Mouse (Mus musculus) adrenal gland, adult (tissue): ENCODE results near the gene Acadm.
A peak's percentile ranks its signal among the peaks of the same experiment; 100 is the strongest.

ENCODE experiments used
- DNase-seq, 2 experiments: peaks; one replicate each; pipeline ENCODE4 v3.0.0; 2022 to 2023; ENCODE audit warnings: low spot score in 1 of 2; ENCODE audit not compliant: inconsistent age in 2 of 2

Acadm gene

DNA sequence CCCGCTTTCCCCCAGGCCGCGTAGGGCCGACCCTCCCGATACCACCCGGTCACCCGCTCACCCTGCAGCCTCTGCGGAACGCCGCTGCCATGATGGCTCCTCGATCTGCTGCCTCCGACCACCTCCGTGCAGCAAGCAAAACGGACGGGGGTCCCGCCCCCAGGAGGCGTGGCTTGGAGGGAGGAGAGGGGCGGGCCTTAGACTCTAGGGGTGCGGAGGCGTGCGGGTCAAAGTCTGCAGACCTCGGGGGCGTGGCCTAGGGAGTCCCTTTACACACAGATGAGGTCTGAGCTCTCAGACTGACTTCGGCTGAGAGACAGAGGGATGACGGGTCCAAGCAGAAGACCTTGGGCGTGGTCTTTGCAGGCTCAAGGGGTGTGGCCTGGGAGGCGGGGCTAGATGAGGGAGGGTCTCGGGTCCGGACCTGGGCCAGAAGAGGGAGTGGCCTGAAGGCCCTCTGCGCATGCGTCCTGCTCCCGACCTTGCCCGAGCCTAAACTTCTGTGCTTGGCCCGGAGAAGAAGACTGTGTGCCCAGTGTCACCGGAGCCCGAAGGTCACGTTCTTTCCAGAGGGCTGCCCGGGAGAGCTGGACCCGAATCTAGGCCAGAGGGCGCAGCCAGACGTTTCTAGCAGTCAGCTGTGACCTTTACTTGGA, at the start of gene Acadm:
TSS of gene Acadm (minus strand) at position 298 of the 656 bp plus-strand sequence.
- peak; percentile 100 for DNase-seq

DNA sequence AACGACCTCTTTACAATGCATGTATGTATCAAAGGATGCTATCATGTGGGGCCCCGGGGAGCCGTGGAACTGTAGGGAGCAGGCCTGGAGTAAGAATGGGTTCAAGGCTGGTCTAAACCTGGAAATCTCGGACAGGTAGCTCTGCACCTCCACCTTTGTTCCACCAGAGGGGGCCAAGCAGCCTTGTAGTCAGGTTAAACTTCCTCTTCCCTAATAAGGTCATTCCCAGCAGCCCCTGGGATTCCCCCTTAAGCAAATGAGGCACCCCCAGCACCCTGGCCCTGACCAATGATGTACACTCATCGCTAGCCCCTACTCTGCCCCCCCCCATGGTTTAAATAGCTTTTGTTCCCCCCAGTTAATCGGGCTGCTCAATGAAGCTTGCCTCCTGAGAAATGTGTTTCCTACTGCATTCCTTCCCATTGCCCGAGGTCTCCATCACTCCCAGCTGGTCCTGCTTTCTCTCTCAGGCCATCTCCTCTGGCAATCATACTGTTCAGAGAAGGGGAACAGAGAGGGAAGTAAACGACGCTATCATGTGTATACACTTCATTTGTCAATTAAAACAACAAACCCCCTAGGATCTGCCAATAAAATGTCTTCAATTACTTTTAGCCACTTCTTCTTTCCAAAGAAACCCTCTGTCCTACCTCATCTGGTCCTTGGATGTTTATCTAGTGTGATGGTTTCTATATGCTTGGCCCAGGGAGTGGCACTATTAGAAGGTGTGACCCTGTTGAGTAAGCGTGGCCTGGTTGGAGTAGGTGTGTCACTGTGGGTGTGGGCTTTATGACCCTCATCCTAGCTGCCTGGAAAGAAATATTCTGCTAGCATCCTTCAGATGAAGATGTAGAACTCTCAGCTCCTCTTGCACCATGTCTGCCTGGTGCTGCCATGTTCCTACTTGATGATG, 40.3 kb upstream of the Acadm start:
- DNase-seq: peak in 1 of 2 experiments; percentile 26

DNA sequence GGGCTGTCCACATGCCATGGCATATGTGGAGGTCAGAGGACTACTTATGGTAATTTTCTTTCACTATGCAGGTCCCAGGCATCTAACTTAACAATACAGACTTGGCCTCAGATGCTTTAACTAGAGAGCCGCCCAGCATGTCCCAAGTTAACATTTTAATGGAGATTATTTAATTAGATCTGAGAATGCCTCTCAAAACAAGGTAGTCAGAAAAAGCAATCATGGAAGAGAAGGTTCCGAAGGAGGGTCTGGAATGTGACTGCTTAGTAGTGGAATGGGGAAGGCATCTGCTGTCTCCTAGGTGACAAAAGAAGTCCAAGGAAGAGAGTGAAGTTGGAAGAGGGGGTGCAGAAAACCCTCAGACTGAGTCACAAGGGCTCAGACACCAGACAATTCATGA, 36.2 kb upstream of the Acadm start:
- no peak for DNase-seq

DNA sequence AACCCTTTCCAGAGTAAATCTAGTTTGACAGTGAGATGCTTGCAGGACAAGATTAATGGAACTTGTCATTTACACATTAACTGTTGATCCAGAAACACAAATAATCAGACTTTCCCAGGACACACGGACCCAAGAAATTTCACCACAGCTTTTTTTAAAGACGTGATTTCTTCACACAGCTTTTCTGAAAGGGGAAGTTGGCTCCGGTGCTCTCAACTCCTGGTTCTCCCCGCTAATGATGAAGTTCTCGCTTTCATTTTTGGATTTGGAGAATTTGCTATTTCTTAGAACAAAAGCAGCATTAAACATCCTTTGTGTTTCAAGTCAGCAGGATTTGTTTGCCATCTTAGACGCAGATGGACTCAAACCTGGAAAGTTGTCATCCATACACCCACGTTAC, 31.4 kb upstream of the Acadm start:
- DNase-seq: no peak

DNA sequence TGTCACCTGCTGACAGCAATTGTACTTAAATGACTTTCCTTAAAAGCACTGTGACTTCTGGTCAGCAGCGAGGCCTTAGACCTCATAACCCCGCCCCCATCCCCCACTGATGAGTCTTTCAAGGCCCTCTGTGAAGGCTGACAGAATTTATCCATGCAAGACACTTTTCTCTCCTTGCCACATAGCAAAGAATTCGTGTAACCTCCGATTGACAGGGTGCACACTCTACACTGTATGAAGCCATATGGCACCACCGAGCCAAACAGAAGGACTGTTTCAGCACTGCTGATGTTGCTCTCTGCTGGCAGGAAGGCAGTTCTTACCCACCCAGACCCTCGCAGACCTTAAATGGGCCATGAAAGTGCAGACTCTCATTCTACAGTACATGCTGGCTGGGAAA, 30.6 kb upstream of the Acadm start:
- DNase-seq: peak in 1 of 2 experiments; percentile 58

DNA sequence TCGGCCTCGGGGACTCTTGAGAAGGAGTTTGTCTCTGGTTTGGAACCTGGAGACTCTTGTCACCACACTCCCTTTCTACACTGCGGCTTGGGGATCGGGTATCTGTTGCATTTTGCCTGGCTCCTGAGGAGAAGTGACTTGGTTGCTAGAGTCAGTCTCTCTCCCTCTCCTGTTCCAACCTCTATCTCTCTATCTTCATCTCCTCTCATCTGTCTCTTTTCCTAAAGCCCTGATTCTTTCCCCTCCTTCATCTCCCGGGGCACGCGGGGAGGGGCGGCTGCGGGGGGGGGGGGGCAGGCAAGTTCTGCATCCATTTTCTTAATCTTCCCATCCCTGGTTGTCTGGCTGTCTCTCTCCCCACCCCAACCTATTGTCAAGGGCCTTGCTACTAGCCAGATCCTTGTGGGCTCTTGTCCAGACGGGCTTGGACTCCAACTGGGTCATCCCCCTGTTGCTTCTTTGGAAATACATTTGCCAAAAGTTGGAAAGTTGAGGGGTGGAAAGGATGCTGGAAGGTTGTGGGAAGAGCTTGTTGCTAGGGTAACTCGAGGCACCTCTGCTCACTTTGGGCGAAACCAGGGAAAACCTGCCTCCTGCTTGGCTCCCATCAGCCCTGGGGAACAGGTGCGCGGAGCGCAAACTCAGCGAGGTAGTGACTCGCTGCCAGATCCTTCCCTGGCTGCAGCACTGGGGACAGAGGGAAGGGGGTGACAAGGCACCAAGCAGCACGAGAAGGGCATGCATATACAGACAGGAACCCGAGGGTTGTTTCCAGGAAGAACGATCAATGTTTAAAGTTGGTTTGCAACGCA, 29.7 kb upstream of the Acadm start:
- no peak for DNase-seq

DNA sequence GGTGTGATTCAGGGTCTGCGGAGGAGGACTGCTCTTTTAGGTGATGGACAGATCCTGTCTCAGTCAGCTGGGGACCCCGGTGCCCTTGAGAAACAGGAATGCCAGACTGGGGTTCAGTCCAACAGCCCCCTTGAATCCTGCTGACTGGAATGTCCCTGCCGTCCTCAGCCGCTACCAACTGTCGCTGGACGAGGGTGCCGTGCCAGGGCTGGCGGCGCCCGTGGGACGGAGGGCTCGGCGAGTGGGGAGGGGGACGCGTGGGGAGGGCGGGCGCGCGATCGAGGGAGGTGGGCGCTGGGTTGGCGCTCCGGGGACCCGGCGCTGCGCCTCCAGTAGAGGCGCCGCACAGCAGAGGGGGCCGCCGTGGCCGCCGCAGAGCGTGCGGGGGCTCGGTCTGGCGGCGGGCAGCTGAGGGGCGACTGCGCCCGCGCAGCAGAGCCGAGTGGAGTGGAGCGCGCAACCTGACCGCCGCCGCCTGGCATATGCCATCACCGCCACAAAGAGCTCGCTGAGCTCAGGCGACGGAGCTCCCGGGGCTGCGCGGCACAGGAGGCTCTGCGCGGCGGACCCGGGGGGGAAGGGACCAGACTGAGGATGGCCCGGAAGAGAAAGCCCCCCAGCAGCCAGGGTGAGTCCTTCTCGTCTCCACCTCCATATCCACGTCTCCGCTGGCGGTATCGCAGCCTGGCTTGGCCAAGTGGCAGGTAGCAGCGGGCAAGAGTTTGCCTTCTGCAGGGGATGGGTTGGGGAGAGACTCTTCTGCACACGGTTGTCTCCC, 28.9 kb upstream of the Acadm start, which contains the start of gene Slc44a5:
TSS of gene Slc44a5 (plus strand) at position 266 of the 778 bp plus-strand sequence.
- no peak for DNase-seq

DNA sequence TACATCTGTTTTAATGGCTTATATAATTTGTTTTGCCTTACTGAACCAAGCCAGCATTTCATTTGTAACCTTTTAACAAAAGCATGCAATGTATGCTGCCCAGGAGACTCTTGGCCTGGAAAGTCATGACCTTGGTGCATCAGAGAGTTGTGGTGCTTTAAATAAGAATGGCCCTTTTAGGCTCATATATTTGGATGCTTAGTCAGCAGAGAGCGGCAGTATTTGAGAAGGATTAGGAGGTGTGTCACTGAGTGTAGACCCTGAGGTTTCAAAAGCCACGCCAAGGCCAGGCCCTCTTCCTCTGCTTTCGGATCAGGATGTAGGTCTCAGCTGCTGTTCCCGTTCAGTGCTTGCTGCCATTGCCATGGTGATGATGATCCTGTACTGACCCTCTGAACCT, 25.0 kb upstream of the Acadm start:
- no peak for DNase-seq

DNA sequence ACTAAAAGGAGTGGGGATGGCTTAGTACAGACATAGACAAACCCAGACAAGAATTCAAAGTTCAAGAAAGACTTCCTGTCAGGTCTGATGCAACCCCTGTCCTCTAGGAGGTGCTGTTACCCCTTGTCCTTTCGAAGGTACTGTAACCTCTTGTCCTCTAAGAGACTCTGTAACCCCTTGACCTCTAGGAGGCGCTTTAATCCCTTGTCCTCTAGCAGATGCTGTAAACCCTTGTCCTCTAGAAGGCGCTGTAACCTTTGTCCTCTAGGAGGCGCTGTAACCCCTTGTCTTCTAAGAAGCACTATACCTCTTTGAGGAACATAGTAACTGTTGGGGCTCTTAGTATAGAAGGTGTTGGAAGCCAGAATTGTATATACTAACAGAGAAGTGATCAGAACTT, 24.1 kb upstream of the Acadm start:
- DNase-seq: peak in 1 of 2 experiments; percentile 70

DNA sequence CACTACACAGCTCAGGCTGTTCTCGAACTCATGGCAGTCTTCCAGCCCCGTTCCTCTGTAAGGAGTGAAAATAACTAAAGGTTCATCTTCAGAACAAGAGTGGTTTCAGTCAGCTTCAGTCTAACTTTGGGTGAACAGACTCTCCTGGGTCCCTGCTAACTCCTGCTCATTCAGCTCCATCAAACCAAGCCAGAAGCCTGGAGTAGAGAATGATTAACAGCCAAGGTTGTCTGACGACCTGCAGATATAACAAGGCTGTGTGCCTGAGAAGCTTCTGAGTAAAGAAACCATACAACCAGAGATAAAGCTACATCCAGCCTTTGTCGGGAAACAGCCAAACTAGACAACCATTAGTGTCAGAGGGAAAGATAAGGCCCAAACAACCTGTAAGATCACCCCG, 23.0 kb upstream of the Acadm start:
- DNase-seq: no peak

DNA sequence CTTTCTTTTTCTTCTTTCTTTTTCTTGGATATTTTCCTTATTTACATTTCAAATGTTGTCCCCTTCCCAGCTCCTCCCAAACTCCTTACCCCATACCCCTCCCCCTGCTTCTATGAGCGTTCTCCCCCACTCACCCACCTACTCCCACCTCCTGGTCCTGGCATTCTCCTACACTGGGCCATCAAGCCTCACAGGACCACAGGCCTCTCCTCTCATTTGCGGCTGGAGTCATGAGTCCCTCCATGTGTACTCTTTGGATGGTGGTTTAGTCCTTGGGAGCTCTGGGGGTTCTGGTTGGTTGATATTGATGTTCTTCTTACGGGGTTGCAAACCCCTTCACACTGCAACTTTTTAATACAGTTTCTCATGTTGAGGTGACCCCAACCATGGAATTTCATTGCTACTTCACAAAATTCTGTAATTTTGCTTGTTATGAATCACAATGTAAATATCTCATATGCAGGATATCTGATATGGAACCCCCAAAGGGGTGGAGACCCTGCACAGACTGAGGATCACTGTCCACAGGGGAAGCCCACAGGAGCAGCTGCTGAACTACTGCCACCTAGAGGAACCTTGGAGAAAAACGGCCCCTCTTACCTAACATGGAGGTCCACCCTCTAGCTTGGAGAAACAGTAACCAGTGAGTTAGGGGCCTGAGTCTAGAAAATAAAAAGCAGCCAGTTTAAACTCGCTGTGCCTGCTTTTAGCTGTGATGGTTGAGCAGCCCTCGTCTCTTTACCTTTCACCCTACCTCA, 17.4 kb upstream of the Acadm start:
- peak in 1 of 2 experiments; percentile 58 for DNase-seq

DNA sequence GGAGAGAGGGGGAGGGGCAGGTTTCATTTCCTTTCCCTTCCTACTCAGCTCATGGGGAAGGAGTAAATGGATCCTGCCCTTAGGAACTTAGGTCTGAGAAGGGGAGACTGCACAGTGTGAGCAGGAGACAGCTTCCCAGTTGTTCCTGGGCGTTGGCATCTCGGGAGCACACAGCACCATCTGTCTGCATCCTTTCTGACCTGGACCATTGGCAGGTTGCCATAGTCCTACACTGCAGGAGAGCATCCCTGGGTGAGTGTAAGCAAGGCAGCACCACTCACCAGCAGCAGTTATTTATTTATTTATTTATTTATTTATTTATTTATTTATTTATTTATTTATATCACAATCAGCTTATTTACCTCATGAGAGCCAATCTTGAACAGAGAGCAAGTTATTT, 16.5 kb upstream of the Acadm start:
- DNase-seq: peak in 1 of 2 experiments; percentile 16

DNA sequence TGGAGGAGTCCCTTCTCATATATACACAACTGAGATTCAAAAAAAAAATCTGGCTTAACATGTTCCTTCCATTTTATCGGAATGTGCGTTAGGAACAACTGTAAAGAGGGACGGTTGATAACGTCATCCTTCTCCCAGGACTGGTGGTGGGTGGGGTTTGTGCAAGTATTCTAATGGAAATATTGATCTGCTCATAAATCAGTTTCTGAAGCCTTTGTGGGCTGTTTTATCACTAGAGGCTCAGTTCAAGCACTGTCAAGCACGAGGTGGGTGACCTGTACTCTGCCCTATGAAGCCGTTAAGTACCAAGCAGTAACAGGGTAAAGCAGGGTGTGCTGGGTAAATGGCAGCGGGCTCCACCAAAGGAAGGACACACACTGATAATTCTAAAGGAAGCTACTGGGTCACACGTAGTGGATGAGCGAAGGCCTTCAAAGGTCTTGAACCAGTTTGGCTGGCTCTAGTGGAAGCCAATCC, 15.3 kb upstream of the Acadm start:
- no peak for DNase-seq

DNA sequence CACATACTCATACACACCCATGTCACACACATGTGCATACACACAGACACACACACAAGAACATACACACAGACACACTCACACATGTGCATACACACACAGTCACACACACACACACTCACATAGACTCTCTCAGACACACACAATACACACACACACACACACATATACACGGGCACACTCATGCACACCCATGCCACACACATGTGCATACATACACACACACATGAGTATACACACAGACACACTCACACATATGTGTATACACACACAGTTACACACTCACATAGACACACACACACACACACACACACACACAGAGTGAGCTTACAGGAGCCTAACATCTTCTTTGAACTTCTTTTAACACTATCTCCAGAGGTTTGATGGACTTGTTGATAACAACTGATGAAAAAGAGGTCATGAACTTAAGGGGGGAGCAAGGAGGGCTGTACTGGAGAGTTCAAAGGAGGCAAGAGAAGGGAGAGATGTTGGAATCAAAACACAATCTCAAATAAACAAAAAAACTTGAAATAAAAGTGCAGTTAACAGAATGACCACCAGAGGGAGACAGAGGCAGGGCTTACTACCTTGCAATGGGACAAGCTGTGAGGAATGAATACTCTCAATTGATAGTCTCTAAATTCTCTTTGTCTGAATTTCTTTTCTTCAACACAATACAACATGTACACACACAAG, 14.8 kb upstream of the Acadm start:
- DNase-seq: peak in 1 of 2 experiments; percentile 80

DNA sequence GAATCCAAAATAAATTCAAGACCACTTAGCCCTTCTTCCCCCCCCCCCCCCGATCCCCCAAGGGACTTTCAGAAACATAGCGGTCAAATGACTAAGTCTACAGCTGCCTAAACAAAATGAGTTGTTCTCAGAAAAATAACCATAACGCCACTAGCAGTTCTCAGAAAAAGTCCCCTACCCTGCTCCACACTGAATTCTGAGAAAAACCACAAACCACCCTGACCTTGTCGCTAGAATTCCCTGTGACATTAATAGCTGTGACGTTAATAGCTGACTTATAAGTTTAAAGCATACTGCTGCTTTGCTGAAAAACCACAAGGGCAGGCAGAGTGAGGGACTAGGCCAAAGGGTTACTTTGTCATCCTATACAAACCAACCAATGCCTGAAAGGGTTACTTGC, 13.5 kb upstream of the Acadm start:
- DNase-seq: peak in 1 of 2 experiments; percentile 28

DNA sequence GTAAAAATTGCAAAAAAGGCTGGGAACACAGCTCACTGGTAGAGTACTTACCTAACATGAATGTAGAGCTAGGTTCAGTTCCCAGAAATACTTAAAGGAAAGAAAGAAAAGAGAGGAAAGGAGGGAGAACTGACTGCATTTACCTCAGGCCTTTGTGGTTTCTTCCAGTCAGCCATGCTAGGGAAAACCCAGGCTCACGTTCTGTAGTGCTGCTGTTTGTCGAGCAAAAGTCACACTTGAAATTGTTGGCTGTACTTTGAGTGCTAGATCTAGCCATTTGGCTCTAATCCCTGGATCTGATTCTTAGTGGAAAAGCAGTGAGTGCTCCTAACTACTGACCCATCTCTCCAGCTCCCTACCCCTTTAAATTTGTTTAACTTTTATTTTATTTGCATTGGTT, 3.7 kb upstream of the Acadm start:
- peak in 1 of 2 experiments; percentile 53 for DNase-seq

DNA sequence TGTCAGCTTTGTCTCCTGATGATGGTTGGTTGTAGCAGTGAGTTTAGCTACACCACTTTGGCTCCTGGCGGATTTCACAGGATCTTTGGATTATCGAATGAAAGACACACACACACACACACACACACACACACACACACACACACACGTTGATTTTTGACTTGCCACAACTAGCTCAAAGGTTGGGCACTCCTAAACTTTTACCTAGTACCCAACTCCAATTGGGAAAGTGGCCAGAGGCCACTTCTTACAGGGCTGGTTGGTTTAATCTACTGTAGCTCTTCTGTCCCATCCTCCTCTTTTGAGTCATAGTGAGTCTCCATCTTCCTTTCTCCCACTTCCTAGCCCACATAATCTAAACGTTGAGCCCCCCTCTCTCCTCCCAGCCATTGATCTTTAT, 2.8 kb upstream of the Acadm start:
- DNase-seq: no peak

DNA sequence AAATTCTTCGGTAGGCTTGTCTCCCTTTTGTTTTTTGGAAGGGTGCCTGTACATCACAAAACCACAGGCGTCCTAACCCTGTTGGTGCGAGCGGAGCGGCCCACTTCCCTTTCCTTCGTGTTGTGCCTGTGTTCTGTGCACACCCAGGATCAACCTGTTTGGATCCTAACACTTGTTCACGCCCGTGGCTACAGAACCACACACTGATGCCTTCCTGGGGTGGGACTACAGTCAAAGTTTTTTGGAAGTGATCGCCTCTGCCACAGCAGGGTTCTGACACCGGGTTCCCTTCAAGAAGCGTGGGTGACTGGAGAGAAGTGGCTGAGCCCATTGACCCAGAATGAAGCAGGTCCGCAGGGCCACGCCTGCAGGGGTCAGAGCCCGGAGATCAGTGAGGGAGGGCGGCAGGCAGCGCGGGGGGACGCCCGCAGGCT, 514 bp downstream of the Acadm start:
- DNase-seq: no peak
